Mouse (Mus musculus): ENCODE measurements around the gene Usp31.

- TF ChIP-seq EP300 (IDR thresholded peaks at IDR 0.05; ENCODE audit: insufficient read depth, low read depth, low read length): no peak
- TF ChIP-seq CTCF (IDR thresholded peaks at IDR 0.05): no peak
- TF ChIP-seq POLR2A (IDR thresholded peaks at IDR 0.05; ENCODE audit: insufficient read depth, low read depth, low read length): no peak
Observed at GRCm38 (mm10) chr7:121681191-121681590, 25.9 kb downstream of the Usp31 start.

Data from heart, adult 2 months (tissue).